Mouse (Mus musculus): ENCODE data around the gene Atad5. TPM values are rescaled to one million over a fixed set of nuclear protein-coding genes. Genes with fewer than 3 reads are reported as not detected.
"Not testable (repeated sequence)": the region's sequence is repeated elsewhere in the genome, so short reads cannot be mapped to it uniquely, and the experiment has no call there.

The Atad5 gene
- polyA plus RNA-seq, 1 experiment from 2014 or later = 4.6 TPM

DNA sequence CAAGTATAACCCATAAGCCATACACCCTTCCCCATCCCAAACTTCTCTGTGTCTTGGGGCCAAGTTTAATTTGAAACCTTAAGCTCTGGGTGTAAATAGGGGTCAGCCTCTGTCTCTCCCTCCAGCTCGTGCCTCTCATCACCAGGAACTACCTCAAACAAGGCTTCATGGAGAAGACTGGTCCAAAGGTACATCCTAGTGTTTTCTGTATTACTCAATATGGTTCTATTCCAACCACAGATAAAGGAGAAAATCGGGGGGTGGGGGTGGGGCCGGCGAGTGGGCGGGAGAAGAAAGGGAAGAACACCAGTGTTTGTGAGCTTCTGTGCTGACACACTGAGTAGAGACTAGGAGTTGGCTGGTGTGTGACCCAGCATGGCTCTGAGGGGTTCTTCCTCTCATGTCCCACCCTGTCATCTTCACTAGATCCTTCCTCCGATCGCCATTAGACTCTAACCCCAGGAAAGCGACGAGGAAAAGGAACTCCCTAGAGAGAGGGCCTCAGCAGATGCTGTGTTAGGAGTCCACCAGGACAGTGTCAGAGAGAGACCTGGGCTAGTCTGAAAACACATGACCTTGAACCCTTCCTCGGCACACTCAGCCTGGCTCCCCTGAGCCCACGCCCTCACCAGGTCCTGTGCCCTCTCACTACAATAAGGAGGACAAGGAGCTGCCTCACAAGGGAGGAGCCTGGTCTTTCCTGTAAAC, 84.9 kb downstream of the Atad5 start:
- no peaks in the 10 kb centered on the region for H3K27me3 ChIP-seq
- no peaks in the 10 kb centered on the region for H3K9me3 ChIP-seq
- H3K9ac ChIP-seq = no peak overlapping the region
- no peaks in the 10 kb centered on the region for H3K36me3 ChIP-seq
- WGBS = 86% methylated on average over 11 of the region's 11 CpGs
- H3K4me3 ChIP-seq = no peak overlapping the region
- no peak overlapping the region for H3K27ac ChIP-seq (replicated peaks)
- no peaks in the 10 kb centered on the region for H3K4me1 ChIP-seq (replicated peaks)
- ATAC-seq (ENCODE audit: low FRiP score, low read depth) = no peak
- H3K4me2 ChIP-seq = no peak overlapping the region

DNA sequence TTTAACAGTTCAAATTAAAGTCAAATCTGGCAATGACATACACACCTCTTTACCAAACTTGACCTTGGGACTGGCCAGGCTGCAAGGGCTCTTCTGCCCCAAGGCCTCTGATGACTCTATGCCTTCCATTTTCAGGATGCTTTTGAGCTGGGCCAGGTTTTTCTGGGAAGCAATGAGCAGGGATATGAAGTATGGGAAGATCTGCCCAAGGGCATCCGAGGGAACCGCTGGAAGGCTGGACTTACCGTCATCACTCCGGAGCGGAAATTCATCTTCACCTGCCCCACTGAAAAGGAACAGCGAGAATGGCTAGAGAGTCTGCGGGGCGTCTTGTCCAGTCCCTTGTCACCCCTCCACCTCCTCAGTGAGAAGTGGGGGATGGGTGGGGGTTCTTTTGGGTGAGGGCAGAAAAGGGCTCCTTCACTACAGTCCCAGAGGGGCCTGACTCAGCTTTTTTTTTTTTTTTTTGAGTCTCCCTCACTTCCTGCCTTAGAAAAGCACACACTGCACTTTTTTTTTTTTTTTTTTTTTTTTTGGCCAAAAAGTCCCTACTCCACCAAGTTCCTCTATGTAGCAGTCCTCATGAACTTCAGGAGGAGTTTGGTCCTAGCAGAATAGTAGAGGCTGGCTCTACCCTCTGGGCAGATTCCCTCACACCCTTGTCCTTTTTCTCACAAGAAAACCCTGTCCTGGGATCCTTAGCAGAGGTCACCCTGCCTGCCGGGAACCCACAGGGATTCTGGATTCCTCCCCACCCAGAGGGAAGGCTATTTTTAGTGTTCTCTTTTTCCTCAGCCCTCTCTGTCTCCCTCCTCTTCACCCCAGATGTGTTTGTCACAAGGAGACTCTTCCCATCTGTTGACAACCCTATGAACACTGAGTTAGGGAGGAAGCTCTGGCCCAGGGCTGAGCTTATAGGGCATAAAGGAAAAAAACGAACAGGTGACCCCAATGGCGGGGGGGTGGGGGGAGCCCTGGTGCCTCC, 88.0 kb downstream of the Atad5 start:
- no peaks in the 10 kb centered on the region for H3K27me3 ChIP-seq
- ATAC-seq (ENCODE audit: low FRiP score, low read depth) = no peak
- no peak overlapping the region for H3K9ac ChIP-seq
- no peaks in the 10 kb centered on the region for H3K9me3 ChIP-seq
- H3K4me3 ChIP-seq = no peak overlapping the region
- 77% methylated on average over 11 of the region's 11 CpGs for WGBS
- no peak overlapping the region for H3K4me2 ChIP-seq
- no peaks in the 10 kb centered on the region for H3K4me1 ChIP-seq (replicated peaks)
- H3K27ac ChIP-seq (replicated peaks) = no peak overlapping the region
- no peaks in the 10 kb centered on the region for H3K36me3 ChIP-seq

DNA sequence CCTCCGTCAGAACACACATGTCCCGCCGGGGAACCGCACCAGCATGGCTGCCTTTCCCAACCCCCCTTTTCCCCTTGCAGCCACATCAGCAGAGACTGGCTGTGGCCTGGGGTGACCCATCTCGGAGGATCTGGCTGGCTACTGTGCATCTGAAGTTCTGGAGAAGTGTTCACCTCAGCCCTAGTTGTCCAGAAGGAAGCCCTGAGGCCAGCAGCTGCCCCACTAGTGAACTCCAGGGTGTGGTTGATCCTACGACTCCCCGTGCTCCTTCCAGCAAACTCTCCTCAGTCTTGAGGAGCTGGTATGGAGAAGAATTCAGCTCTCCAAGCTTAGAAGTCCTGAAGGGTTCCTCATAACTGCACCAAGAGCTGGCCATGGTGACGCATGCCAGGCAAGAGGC, 89.1 kb downstream of the Atad5 start:
- H3K4me3 ChIP-seq = no peak overlapping the region
- no peaks in the 10 kb centered on the region for H3K36me3 ChIP-seq
- no peak overlapping the region for H3K4me2 ChIP-seq
- no peak for ATAC-seq (ENCODE audit: low FRiP score, low read depth)
- no peaks in the 10 kb centered on the region for H3K9me3 ChIP-seq
- 87% methylated on average over 8 of the region's 8 CpGs for WGBS
- H3K4me1 ChIP-seq (replicated peaks) = no peaks in the 10 kb centered on the region
- H3K27ac ChIP-seq (replicated peaks) = no peak overlapping the region
- no peaks in the 10 kb centered on the region for H3K27me3 ChIP-seq
- no peak overlapping the region for H3K9ac ChIP-seq

DNA sequence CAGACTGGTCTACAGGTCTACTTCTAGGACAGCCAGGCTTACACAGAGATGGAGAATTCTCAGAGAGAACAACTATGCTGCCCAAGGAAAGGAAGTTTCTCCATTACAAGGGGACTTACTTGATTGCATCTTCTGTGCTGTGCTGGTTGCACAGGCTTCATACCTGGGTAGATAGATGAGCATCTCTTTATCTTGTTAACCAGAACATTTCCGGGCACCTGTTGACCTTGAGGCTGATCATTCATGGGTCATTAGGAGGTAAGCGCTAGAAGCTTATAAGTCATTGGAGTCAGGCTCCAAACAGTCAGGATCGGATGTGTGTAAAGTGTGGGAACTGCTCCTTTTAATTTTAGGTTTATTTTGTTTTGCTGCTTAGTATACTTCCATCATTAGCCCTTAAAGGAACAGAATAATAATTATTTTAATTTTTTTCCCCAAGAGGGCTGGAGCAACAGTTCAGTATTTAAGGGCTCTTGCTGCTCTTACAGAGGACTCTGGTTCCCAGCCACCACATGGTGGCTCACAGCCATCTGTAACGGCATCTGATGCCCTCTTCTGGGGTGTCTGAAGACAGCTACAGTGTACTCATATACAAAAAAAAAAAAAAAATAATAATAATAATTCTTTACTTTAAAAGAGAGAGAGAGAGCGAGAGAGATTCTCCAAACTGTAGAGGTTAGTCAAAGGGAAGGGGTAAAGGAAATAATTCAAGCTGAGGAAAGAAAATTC, 92.0 kb downstream of the Atad5 start:
- Histone ChIP-seq H3K36me3 (no peaks in the 10 kb centered on the region), H3K9ac (no peak overlapping the region), H3K4me3 (no peak overlapping the region), H3K27me3 (no peaks in the 10 kb centered on the region), H3K9me3 (no peaks in the 10 kb centered on the region), H3K27ac (replicated peaks) (no peak overlapping the region), H3K4me2 (no peak overlapping the region), H3K4me1 (replicated peaks) (no peaks in the 10 kb centered on the region)
- no peak for ATAC-seq (ENCODE audit: low FRiP score, low read depth)
- WGBS = 80% methylated on average over 5 of the region's 5 CpGs

DNA sequence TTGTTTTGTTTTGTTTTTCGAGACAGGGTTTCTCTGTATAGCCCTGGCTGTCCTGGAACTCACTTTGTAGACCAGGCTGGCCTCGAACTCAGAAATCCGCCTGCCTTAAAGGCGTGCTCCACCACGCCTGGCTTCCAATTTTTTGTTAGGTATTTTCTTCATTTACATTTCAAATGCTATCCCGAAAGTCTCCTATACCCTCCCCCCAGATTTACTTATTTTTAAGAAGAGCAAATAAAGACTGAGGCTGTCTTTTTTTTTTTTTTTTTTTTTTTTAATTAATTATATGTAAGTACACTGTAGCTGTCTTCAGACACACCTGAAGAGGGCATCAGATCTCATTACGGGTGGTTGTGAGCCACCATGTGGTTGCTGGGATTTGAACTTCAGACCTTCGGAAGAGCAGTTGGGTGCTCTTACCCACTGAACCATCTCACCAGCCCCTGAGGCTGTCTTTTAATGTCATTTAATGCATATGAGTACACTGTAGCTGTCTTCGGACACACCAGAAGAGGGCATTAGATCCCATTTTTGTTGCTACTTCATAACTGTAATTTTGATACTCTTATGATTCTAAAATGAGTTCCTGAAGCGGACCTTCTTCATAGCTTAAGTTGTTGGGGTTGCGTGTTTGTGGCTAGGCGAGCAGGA, 94.0 kb downstream of the Atad5 start:
- H3K4me3 ChIP-seq = peak overlapping the region; percentile 55
- H3K4me1 ChIP-seq (replicated peaks); H3K27me3 ChIP-seq; H3K9me3 ChIP-seq; H3K36me3 ChIP-seq: not testable (repeated sequence)
- WGBS = 45% methylated on average over 12 of the region's 12 CpGs
- ATAC-seq (ENCODE audit: low FRiP score, low read depth) = peak; percentile 38; the same call in 1 of the 2 replicates
- H3K4me2 ChIP-seq = peak overlapping the region; percentile 78
- peak overlapping the region; percentile 70; the same call in 1 of the 2 replicates for H3K9ac ChIP-seq
- H3K27ac ChIP-seq (replicated peaks) = 0 out of 2 replicates have a peak overlapping the region, but pooled peaks have one; percentile 75

DNA sequence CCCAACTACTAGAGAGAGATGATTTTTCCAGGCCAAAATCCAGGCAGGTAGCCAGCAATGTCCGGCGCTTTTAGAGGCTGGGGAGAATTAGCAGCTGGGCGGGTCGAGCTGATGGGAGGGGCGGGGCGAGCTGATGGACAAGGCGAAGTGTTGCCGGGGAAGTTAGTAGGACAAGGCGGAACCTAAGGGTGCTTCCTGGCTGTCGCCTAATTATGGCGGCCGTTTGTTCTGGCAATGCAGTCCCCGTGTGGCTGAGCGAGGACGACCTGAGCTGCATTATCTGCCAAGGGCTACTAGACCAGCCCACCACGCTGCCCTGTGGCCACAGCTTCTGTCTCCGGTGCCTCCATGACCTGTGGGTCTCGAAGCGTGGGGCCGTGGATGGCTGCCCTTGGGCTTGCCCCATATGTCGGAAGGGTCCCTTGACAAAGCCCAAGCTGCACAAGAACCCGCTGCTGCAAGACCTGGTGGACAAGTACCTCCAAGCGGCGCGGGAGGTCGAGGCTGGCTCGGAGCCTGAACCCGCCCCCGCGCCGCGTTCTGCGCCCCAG, 94.6 kb downstream of the Atad5 start, which contains the start of gene Rnf135:
Gene Rnf135 (plus strand): TSS at position 147 of the 551 bp plus-strand sequence.
- ATAC-seq (ENCODE audit: low FRiP score, low read depth) = peak; percentile 88
- no peaks in the 10 kb centered on the region for H3K4me1 ChIP-seq (replicated peaks)
- no peaks in the 10 kb centered on the region for H3K36me3 ChIP-seq
- no peaks in the 10 kb centered on the region for H3K27me3 ChIP-seq
- H3K4me3 ChIP-seq = peak within 1 kb of the TSS; percentile 55
- no peaks in the 10 kb centered on the region for H3K9me3 ChIP-seq
- WGBS = 4% methylated on average over 33 of the region's 33 CpGs
- peak within 1 kb of the TSS; percentile 70 for H3K9ac ChIP-seq
- H3K27ac ChIP-seq (replicated peaks) = peak within 1 kb of the TSS; percentile 75; the same call in 1 of the 2 replicates
- H3K4me2 ChIP-seq = peak within 1 kb of the TSS; percentile 78

DNA sequence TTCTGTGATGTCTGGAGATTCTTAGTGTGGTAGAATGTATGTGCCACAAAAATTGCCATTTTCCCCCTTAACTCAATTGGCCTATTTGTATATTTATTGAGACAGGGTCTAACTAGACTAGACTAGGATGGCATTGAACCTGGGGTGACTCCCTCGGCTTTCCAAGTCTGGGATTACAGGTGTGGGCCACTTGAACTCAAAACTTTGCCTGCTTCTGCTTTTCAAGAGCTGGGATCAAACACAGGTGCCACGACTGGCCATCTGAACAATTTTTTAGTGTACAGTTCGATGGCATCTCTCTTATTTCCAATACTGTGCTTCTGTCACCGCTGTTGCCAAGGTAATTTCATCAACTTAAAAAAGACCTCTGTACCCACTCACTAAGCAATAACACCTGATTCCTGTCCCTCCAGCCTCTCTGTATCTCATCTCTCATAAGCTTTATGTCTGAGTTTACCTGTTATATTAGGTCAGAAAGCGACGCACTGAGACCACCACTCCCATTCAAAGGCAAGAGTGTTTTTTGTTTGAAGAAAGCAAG, 95.4 kb downstream of the Atad5 start:
- H3K9ac ChIP-seq = no peak overlapping the region
- no peaks in the 10 kb centered on the region for H3K27me3 ChIP-seq
- no peak for ATAC-seq (ENCODE audit: low FRiP score, low read depth)
- no peaks in the 10 kb centered on the region for H3K36me3 ChIP-seq
- peak overlapping the region; percentile 55 for H3K4me3 ChIP-seq
- WGBS = 89% methylated on average over 6 of the region's 6 CpGs
- H3K4me2 ChIP-seq = peak overlapping the region; percentile 78
- H3K9me3 ChIP-seq = no peaks in the 10 kb centered on the region
- H3K27ac ChIP-seq (replicated peaks) = peak overlapping the region; percentile 75; the same call in 1 of the 2 replicates
- H3K4me1 ChIP-seq (replicated peaks) = no peaks in the 10 kb centered on the region

Other genes with a start within 250 kb of the Atad5 start
- gene Utp6, start 127.0 kb upstream of the Atad5 start, polyA plus RNA-seq (2015; fragmentation: Nextera tagmentation; extraction: Ambion mirVana) = 37.0 and 37.1 TPM in 2 replicates
- 10.5 and 14.4 TPM in 2 replicates for gene Suz12, start 96.3 kb upstream of the Atad5 start, polyA plus RNA-seq (2015; fragmentation: Nextera tagmentation; extraction: Ambion mirVana)
- gene Crlf3, start 8.4 kb upstream of the Atad5 start, polyA plus RNA-seq (2015; fragmentation: Nextera tagmentation; extraction: Ambion mirVana) = 12.3 and 13.3 TPM in 2 replicates
- gene Tefm, start 52.8 kb downstream of the Atad5 start, polyA plus RNA-seq (2015; fragmentation: Nextera tagmentation; extraction: Ambion mirVana) = 19.4 and 24.4 TPM in 2 replicates
- gene Adap2, start 64.7 kb downstream of the Atad5 start, polyA plus RNA-seq (2015; fragmentation: Nextera tagmentation; extraction: Ambion mirVana) = 4.1 TPM in 2 replicates
- gene Rnf135, start 94.5 kb downstream of the Atad5 start, polyA plus RNA-seq (2015; fragmentation: Nextera tagmentation; extraction: Ambion mirVana) = 3.3 and 3.9 TPM in 2 replicates
- gene Rhot1, start 119.6 kb downstream of the Atad5 start, polyA plus RNA-seq (2015; fragmentation: Nextera tagmentation; extraction: Ambion mirVana) = 67.4 and 72.7 TPM in 2 replicates
- 6.9 and 8.1 TPM in 2 replicates for gene Rhbdl3, start 211.5 kb downstream of the Atad5 start, polyA plus RNA-seq (2015; fragmentation: Nextera tagmentation; extraction: Ambion mirVana)

Data from hindbrain, embryonic 15.5 days (tissue).